Comparison of ENCODE assay signal across 29 mouse cellular contexts in the genomic region with DNA sequence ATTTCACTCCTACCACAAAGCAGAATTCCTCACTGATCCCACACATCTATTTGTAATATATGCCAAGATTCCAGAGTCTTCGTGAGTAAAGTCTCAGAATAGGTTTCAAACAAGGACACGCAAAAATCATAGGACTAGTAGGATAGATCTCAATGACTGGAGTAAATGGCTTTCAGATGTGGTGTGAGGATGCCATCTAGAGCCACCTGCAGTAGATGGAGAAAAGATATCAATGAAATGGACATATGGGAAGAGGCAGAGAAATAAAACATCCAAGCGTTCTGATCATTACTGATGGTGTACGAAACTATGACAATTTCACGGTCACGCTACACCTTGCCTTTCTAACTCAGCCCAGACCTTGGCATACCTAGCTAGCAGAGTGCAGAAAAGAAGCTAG.
A peak's percentile ranks its signal among the peaks of the same experiment; 100 is the strongest.
DNase-seq lines count a peak whose midpoint lies in the region; ATAC-seq and TF ChIP-seq lines count a peak whose summit lies in the region.
"Had no signal": no experiment of that assay in that cellular context is flagged by ENCODE, and none has a peak within 500 bp of the region (broad histone marks: within the 10 kb centered on the region; RNA-seq: fewer than 3 reads in every experiment).

No protein-coding gene starts in this region.

- dilution Hi-C loops in CH12.LX (cut with MboI; ENCODE audit: extremely low pct_ligation_motif_present, extremely low pct_unique_long_range_greater_than_20kb, low sequenced_read_pairs), result no loop called here

- H3K9me3 ChIP-seq in CH12.LX (replicated peaks; ENCODE audit: low read length), result no peaks in the 10 kb centered on the region
- H3K9me3 ChIP-seq in liver, embryonic 11.5 days (ENCODE audit: control insufficient read depth, low read length), result no peaks in the 10 kb centered on the region
- H3K9me3 ChIP-seq: embryonic facial prominence, embryonic 13.5 days; embryonic facial prominence, embryonic 15.5 days; forebrain, embryonic 10.5 days; forebrain, embryonic 12.5 days had no signal

- no peaks in the 10 kb centered on the region for H3K36me3 ChIP-seq in CH12.LX (replicated peaks in 1 of 2; ENCODE audit: control insufficient read depth in 1 of 2, insufficient read depth in 1 of 2, low read length in 1 of 2)
- H3K36me3 ChIP-seq in liver, embryonic 11.5 days (ENCODE audit: control insufficient read depth, insufficient read depth, low read length), result no peaks in the 10 kb centered on the region
- H3K36me3 ChIP-seq: embryonic facial prominence, embryonic 13.5 days; embryonic facial prominence, embryonic 15.5 days; forebrain, embryonic 10.5 days; forebrain, embryonic 12.5 days had no signal

- peak; percentile 52 for TF ChIP-seq CTCF in layer of hippocampus, adult 2 months (conservative IDR thresholded peaks at IDR 0.05)
- TF ChIP-seq CTCF in CH12.LX (conservative IDR thresholded peaks at IDR 0.05 in 1 of 2, IDR thresholded peaks at IDR 0.05 in 1 of 2; ENCODE audit: low read depth in 2 of 2, low read length in 2 of 2), result peak in 1 of 2 experiments; percentile 38; a peak in 2 of 4 replicates

- DNase-seq in frontal cortex, postnatal 10 days (ENCODE audit: low spot score in 2 of 2), result no peak
- DNase-seq in layer of hippocampus, adult 2 months (ENCODE audit: low spot score in 2 of 2), result peak in 1 of 2 experiments; percentile 34
- DNase-seq in layer of hippocampus, postnatal 10 days (ENCODE audit: low spot score in 2 of 2), result no peak
- no peak for DNase-seq in CH12.LX (ENCODE audit: extremely low read depth)
- DNase-seq in brain, adult 2 months (ENCODE audit: low read depth, low spot score), result peak; percentile 29
- DNase-seq in liver, embryonic 11.5 days (ENCODE audit: low spot score), result no peak
- no peak for DNase-seq in urinary bladder, postnatal 14 days (ENCODE audit: low spot score)
- DNase-seq: adrenal gland, adult 8-10 months; adrenal gland, postnatal 14 days; adrenal gland, postnatal 36 days; B cell, adult 2 months; cerebellum, adult 11 months; cerebellum, adult 18-20 months; cerebellum, adult 8-10 months; cerebellum, adult 9-11 months; cerebellum, postnatal 14 days; cerebellum, postnatal 36 days; embryo, embryonic 11 days had no signal

- in situ Hi-C loops in CH12.LX (cut with MboI; ENCODE audit: low pct_ligation_motif_present, low pct_unique_long_range_greater_than_20kb, low sequenced_read_pairs), result loop anchor here (25.0 kb wide), 1 partner anchor 431 kb away; no protein-coding TSS in a partner anchor

- peaks cover 3 to 9% of the 10 kb centered on the region in 2 experiments for H3K4me1 ChIP-seq in CH12.LX (ENCODE audit: control insufficient read depth in 1 of 2, insufficient read depth in 2 of 2)
- H3K4me1 ChIP-seq in liver, embryonic 11.5 days (replicated peaks; ENCODE audit: control insufficient read depth, insufficient read depth, low read length), result no peaks in the 10 kb centered on the region
- H3K4me1 ChIP-seq: embryonic facial prominence, embryonic 13.5 days; embryonic facial prominence, embryonic 15.5 days; forebrain, embryonic 12.5 days had no signal

- no peak overlapping the region for H3K4me2 ChIP-seq in CH12.LX (ENCODE audit: insufficient read depth, low read depth, poor library complexity, severe bottlenecking)
- H3K4me2 ChIP-seq in liver, embryonic 11.5 days, result no peak overlapping the region
- H3K4me2 ChIP-seq: embryonic facial prominence, embryonic 13.5 days; embryonic facial prominence, embryonic 15.5 days; forebrain, embryonic 12.5 days had no signal

- no peaks in the 10 kb centered on the region for H3K27me3 ChIP-seq in CH12.LX (replicated peaks)
- H3K27me3 ChIP-seq in liver, embryonic 11.5 days (replicated peaks; ENCODE audit: control insufficient read depth, insufficient read depth, low read length), result no peaks in the 10 kb centered on the region
- H3K27me3 ChIP-seq: embryonic facial prominence, embryonic 13.5 days; embryonic facial prominence, embryonic 15.5 days; forebrain, embryonic 12.5 days had no signal

- TF ChIP-seq RAD21 in CH12.LX (IDR thresholded peaks at IDR 0.05; ENCODE audit: low read depth, low read length), result peak; percentile 53

- 92% methylated on average over 6 of the region's 6 CpGs for WGBS in liver, embryonic 11.5 days

- ATAC-seq in frontal cortex, adult (ENCODE audit: low TSS enrichment), result peak; percentile 41; the same call in 1 of the 2 replicates
- no peak for ATAC-seq in liver, embryonic 11.5 days (replicated peaks; ENCODE audit: low FRiP score)
- ATAC-seq: activated CD4-positive, CD25-positive, alpha-beta regulatory T cell, adult 4 months; CD4-positive, CD25-positive, alpha-beta regulatory T cell, adult 4 months; forebrain, embryonic 14.5 days; forebrain, embryonic 16.5 days; Patski had no signal

- TF ChIP-seq EP300 in CH12.LX (IDR thresholded peaks at IDR 0.05; ENCODE audit: low read length), result no peak

- no peak overlapping the region for H3K4me3 ChIP-seq in layer of hippocampus, adult 2 months
- no peak overlapping the region for H3K4me3 ChIP-seq in CH12.LX (replicated peaks in 1 of 3; ENCODE audit: low read depth in 2 of 3, low read length in 2 of 3, poor library complexity in 1 of 3)
- H3K4me3 ChIP-seq in liver, embryonic 11.5 days (ENCODE audit: low read depth, low read length), result no peak overlapping the region
- H3K4me3 ChIP-seq: embryonic facial prominence, embryonic 13.5 days; embryonic facial prominence, embryonic 15.5 days; erythroblast, embryonic 14.5 days; forebrain, embryonic 10.5 days; forebrain, embryonic 12.5 days had no signal

- H3K79me2 ChIP-seq in CH12.LX (replicated peaks; ENCODE audit: control insufficient read depth, extremely low read depth, insufficient read depth, poor library complexity, severe bottlenecking), result no peaks in the 10 kb centered on the region

- no peak overlapping the region for H3K9ac ChIP-seq in CH12.LX (ENCODE audit: insufficient read depth, low read depth)
- H3K9ac ChIP-seq in liver, embryonic 11.5 days (ENCODE audit: low read depth, low read length), result no peak overlapping the region
- H3K9ac ChIP-seq: embryonic facial prominence, embryonic 13.5 days; embryonic facial prominence, embryonic 15.5 days; forebrain, embryonic 12.5 days had no signal

- TF ChIP-seq POLR2A in CH12.LX (IDR thresholded peaks at IDR 0.05; ENCODE audit: low read depth, low read length), result no peak

- H3K27ac ChIP-seq in layer of hippocampus, adult 2 months, result no peak overlapping the region
- no peak overlapping the region for H3K27ac ChIP-seq in CH12.LX (ENCODE audit: insufficient read depth, low read depth)
- no peak overlapping the region for H3K27ac ChIP-seq in liver, embryonic 11.5 days (ENCODE audit: low read depth, low read length)
- H3K27ac ChIP-seq: embryonic facial prominence, embryonic 13.5 days; embryonic facial prominence, embryonic 15.5 days; forebrain, embryonic 10.5 days; forebrain, embryonic 12.5 days had no signal

TF ChIP-seq in CH12.LX, 34 proteins besides CTCF, POLR2A, EP300 and RAD21:
- TF ChIP-seq SMC3 (IDR thresholded peaks at IDR 0.05; ENCODE audit: low read depth, low read length), result peak; percentile 15; the same call in 1 of the 2 replicates
- no peak for TF ChIP-seq MAX (IDR thresholded peaks at IDR 0.05; ENCODE audit: low read length)
- TF ChIP-seq NELFE (IDR thresholded peaks at IDR 0.05; ENCODE audit: low read depth, low read length), result no peak
